Mouse (Mus musculus) layer of hippocampus, adult 18-20 months (tissue): ENCODE data around the gene Gm10061. TPM values are rescaled to one million over a fixed set of nuclear protein-coding genes. Genes with fewer than 3 reads are reported as not detected.
"Not testable (repeated sequence)": the region's sequence is repeated elsewhere in the genome, so short reads cannot be mapped to it uniquely, and the experiment has no call there.

ENCODE experiments used
- DNase-seq, 2 experiments: peaks; one replicate each; pipeline ENCODE4 v3.0.0; 2022; ENCODE audit warnings: low spot score in 2 of 2
- long read RNA-seq: library from polyadenylated mRNA; stranded (forward); transcript quantifications from one replicate; pipeline ENCODE4 v2.0.0, GENCODE M21; 2021
- total RNA-seq, 2 experiments: library from RNA; stranded (reverse); gene quantifications; 2 replicates each; pipeline ENCODE4 v1.2.3; 2021

The Gm10061 gene
- total RNA-seq = not detected
- long read RNA-seq = 0 reads

- DNase-seq = no peak
Observed at GRCm38 (mm10) chr16:89150786-89151185, at the start of gene Gm10061. Gm10061 (plus strand) TSS chr16:89151086.

- no peak for DNase-seq
Observed at GRCm38 (mm10) chr16:89140551-89140950, 10.3 kb upstream of the Gm10061 start, which contains the start of gene Gm6358. Gm6358 (plus strand) TSS chr16:89140851.

GRCm38 (mm10) chr16:89157652-89158051 lies 6.8 kb downstream of the Gm10061 start, which contains the start of gene Gm9789:
Gm9789 (plus strand) TSS chr16:89157952.
- no peak for DNase-seq

GRCm38 (mm10) chr16:89169190-89169589 lies 18.3 kb downstream of the Gm10061 start, which contains the start of gene Gm7735:
Gm7735 (plus strand) TSS chr16:89169490.
- DNase-seq = not testable (repeated sequence)

- DNase-seq = no peak
Observed at GRCm38 (mm10) chr16:89174435-89174834, 23.5 kb downstream of the Gm10061 start, which contains the start of gene 1110057P08Rik. 1110057P08Rik (plus strand) TSS chr16:89174735.

- DNase-seq = no peak
Observed at GRCm38 (mm10) chr16:89188621-89189020, 37.7 kb downstream of the Gm10061 start.

Other genes starting within 250 kb of the Gm10061 start
- gene Krtap19-9b, start 218.8 kb upstream of the Gm10061 start, total RNA-seq = not detected
- gene Krtap16-3, start 188.2 kb upstream of the Gm10061 start, total RNA-seq = not detected
- gene Krtap22-2, start 140.3 kb upstream of the Gm10061 start, total RNA-seq = not detected
- gene Gm10229, start 135.8 kb upstream of the Gm10061 start, total RNA-seq = not detected
- not detected for gene Krtap6-1, start 119.4 kb upstream of the Gm10061 start, total RNA-seq
- not detected for gene Gm10228, start 109.6 kb upstream of the Gm10061 start, total RNA-seq
- not detected for gene Krtap6-5, start 103.2 kb upstream of the Gm10061 start, total RNA-seq
- gene 1110025L11Rik, start 87.1 kb upstream of the Gm10061 start, total RNA-seq = not detected
- not detected for gene Krtap6-3, start 67.1 kb upstream of the Gm10061 start, total RNA-seq
- not detected for gene Gm6358, start 10.2 kb upstream of the Gm10061 start, total RNA-seq
- not detected for gene Gm9789, start 6.9 kb downstream of the Gm10061 start, total RNA-seq
- not detected for gene Gm7735, start 18.4 kb downstream of the Gm10061 start, total RNA-seq
- gene 1110057P08Rik, start 23.6 kb downstream of the Gm10061 start, total RNA-seq = not detected
- gene Krtap20-2, start 54.8 kb downstream of the Gm10061 start, total RNA-seq = not detected